21 mouse cellular contexts compared by ENCODE assay signal in the genomic region with DNA sequence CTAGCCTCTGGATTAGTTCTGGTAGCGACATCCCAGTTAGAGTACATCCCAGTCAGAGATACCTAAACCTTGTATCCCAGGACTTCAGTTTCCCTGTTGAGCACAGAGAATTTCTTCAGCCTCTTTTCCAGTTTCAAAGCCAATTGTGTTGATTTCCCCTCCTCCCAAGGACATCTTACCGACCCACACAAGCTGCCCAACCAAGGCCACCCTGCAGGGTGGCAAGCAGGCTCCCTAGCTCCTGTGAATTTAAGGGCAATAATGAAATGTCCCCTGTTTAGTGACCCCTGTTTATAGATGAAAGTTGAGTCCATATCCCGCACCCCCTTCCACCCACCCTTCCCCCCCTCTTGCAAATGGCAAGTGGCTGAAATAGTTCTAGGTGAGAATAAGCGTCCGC. TPM values are rescaled to one million over a fixed set of nuclear protein-coding genes. Genes with fewer than 3 reads are reported as not detected.
DNase-seq lines count a peak whose midpoint lies in the region; ATAC-seq and TF ChIP-seq lines count a peak whose summit lies in the region.
"Had no signal": no experiment of that assay in that cellular context is flagged by ENCODE, and none has a peak within 500 bp of the region (broad histone marks: within the 10 kb centered on the region; RNA-seq: fewer than 3 reads in every experiment).

No protein-coding gene starts in this region.

- ATAC-seq in forebrain, embryonic 11.5 days (replicated peaks; ENCODE audit: low FRiP score) = no peak
- no peak for ATAC-seq in midbrain, embryonic 13.5 days
- no peak for ATAC-seq in midbrain, embryonic 16.5 days
- ATAC-seq in forebrain, postnatal 0 days = no peak

- no peaks in the 10 kb centered on the region for H3K9me3 ChIP-seq in forebrain, embryonic 11.5 days (ENCODE audit: control insufficient read depth, low read length)
- H3K9me3 ChIP-seq in forebrain, embryonic 10.5 days = peaks cover 4% of the 10 kb centered on the region; the same call in 1 of the 2 replicates
- H3K9me3 ChIP-seq in midbrain, embryonic 13.5 days = no peaks in the 10 kb centered on the region
- no peaks in the 10 kb centered on the region for H3K9me3 ChIP-seq in midbrain, embryonic 16.5 days (replicated peaks; ENCODE audit: control insufficient read depth, low read length, poor library complexity, severe bottlenecking)
- no peaks in the 10 kb centered on the region for H3K9me3 ChIP-seq in forebrain, postnatal 0 days (ENCODE audit: low read length)
- H3K9me3 ChIP-seq: embryonic facial prominence, embryonic 13.5 days; heart, embryonic 13.5 days; neural tube, embryonic 12.5 days had no signal

- H3K4me2 ChIP-seq in forebrain, embryonic 11.5 days (ENCODE audit: low read depth, low read length, severe bottlenecking) = 0 out of 2 replicates have a peak overlapping the region, but pooled peaks have one; percentile 2
- H3K4me2 ChIP-seq in midbrain, embryonic 13.5 days (replicated peaks) = 0 out of 2 replicates have a peak overlapping the region, but pooled peaks have one; percentile 19
- H3K4me2 ChIP-seq in midbrain, embryonic 16.5 days (ENCODE audit: low read length) = no peak overlapping the region
- H3K4me2 ChIP-seq in forebrain, postnatal 0 days (ENCODE audit: low read depth) = peak overlapping the region; percentile 61
- H3K4me2 ChIP-seq: heart, embryonic 13.5 days; neural tube, embryonic 12.5 days had no signal

- H3K27me3 ChIP-seq in forebrain, embryonic 11.5 days (ENCODE audit: control insufficient read depth, insufficient read depth, low read length) = peaks cover 82% of the 10 kb centered on the region
- peaks cover 100% of the 10 kb centered on the region for H3K27me3 ChIP-seq in forebrain, embryonic 10.5 days (ENCODE audit: poor library complexity, severe bottlenecking)
- H3K27me3 ChIP-seq in midbrain, embryonic 13.5 days = peaks cover 98% of the 10 kb centered on the region
- H3K27me3 ChIP-seq in midbrain, embryonic 16.5 days (ENCODE audit: control insufficient read depth, insufficient read depth, low read depth, low read length) = peaks cover 45% of the 10 kb centered on the region
- peaks cover 39% of the 10 kb centered on the region for H3K27me3 ChIP-seq in forebrain, postnatal 0 days (ENCODE audit: insufficient read depth, low read length)
- H3K27me3 ChIP-seq: CH12.LX had no signal

- no peak overlapping the region for H3K9ac ChIP-seq in forebrain, embryonic 11.5 days (ENCODE audit: low read length)
- H3K9ac ChIP-seq in midbrain, embryonic 13.5 days (replicated peaks) = no peak overlapping the region
- no peak overlapping the region for H3K9ac ChIP-seq in midbrain, embryonic 16.5 days (ENCODE audit: low read depth, low read length)
- peak overlapping the region; percentile 18; the same call in 1 of the 2 replicates for H3K9ac ChIP-seq in forebrain, postnatal 0 days
- H3K9ac ChIP-seq: embryonic facial prominence, embryonic 13.5 days; heart, embryonic 13.5 days; neural tube, embryonic 12.5 days had no signal

- no peak for TF ChIP-seq CTCF in forebrain, postnatal 0 days (IDR thresholded peaks at IDR 0.05; ENCODE audit: low read depth)

- WGBS in forebrain, embryonic 11.5 days = 2% methylated on average over 5 of the region's 5 CpGs
- 1% methylated on average over 5 of the region's 5 CpGs for WGBS in forebrain, embryonic 10.5 days
- 0% methylated on average over 5 of the region's 5 CpGs for WGBS in midbrain, embryonic 13.5 days
- 2% methylated on average over 5 of the region's 5 CpGs for WGBS in midbrain, embryonic 16.5 days
- WGBS in forebrain, postnatal 0 days = 3% methylated on average over 5 of the region's 5 CpGs

- H3K36me3 ChIP-seq in forebrain, embryonic 11.5 days (ENCODE audit: control insufficient read depth, insufficient read depth, low read length) = no peaks in the 10 kb centered on the region
- H3K36me3 ChIP-seq in forebrain, embryonic 10.5 days (replicated peaks) = no peaks in the 10 kb centered on the region
- H3K36me3 ChIP-seq in midbrain, embryonic 13.5 days = no peaks in the 10 kb centered on the region
- no peaks in the 10 kb centered on the region for H3K36me3 ChIP-seq in midbrain, embryonic 16.5 days (ENCODE audit: control insufficient read depth, insufficient read depth, low read length)
- H3K36me3 ChIP-seq in forebrain, postnatal 0 days (ENCODE audit: insufficient read depth) = no peaks in the 10 kb centered on the region
- H3K36me3 ChIP-seq: heart, embryonic 13.5 days; neural tube, embryonic 12.5 days had no signal

- no peak for DNase-seq in forebrain, embryonic 11.5 days (ENCODE audit: low spot score)
- no peak for DNase-seq in forebrain, embryonic 10.5 days (ENCODE audit: extremely low spot score, low spot score)
- peak; percentile 46 for DNase-seq in forebrain, postnatal 0 days
- no peak for DNase-seq in thymus, postnatal 10 days (ENCODE audit: low spot score in 2 of 2)
- no peak for DNase-seq in adrenal gland, adult 8-10 months
- DNase-seq: adrenal gland, postnatal 14 days; heart, postnatal 36 days; kidney, adult 9 months; kidney, postnatal 36 days; lung, adult 18-20 months; right cerebral cortex, postnatal 4 days; thymus, postnatal 25 days had no signal

- no peak overlapping the region for H3K27ac ChIP-seq in forebrain, embryonic 11.5 days (ENCODE audit: low read depth, low read length)
- H3K27ac ChIP-seq in forebrain, embryonic 10.5 days = no peak overlapping the region
- H3K27ac ChIP-seq in midbrain, embryonic 13.5 days = no peak overlapping the region
- no peak overlapping the region for H3K27ac ChIP-seq in midbrain, embryonic 16.5 days (ENCODE audit: low read length)
- peak overlapping the region; percentile 94 for H3K27ac ChIP-seq in forebrain, postnatal 0 days (ENCODE audit: low read depth, low read length)
- H3K27ac ChIP-seq: embryonic facial prominence, embryonic 13.5 days; heart, embryonic 13.5 days; neural tube, embryonic 12.5 days had no signal

- no peak overlapping the region for H3K4me3 ChIP-seq in forebrain, embryonic 11.5 days (ENCODE audit: low read depth, low read length)
- H3K4me3 ChIP-seq in forebrain, embryonic 10.5 days = no peak overlapping the region
- no peak overlapping the region for H3K4me3 ChIP-seq in midbrain, embryonic 13.5 days (replicated peaks)
- no peak overlapping the region for H3K4me3 ChIP-seq in midbrain, embryonic 16.5 days (ENCODE audit: low read depth, low read length)
- no peak overlapping the region for H3K4me3 ChIP-seq in forebrain, postnatal 0 days (ENCODE audit: low read depth, low read length)
- H3K4me3 ChIP-seq: embryonic facial prominence, embryonic 13.5 days; heart, embryonic 13.5 days; neural tube, embryonic 12.5 days had no signal

- H3K4me1 ChIP-seq in forebrain, embryonic 11.5 days (replicated peaks; ENCODE audit: control insufficient read depth, insufficient read depth, low read length) = no peaks in the 10 kb centered on the region
- H3K4me1 ChIP-seq in forebrain, embryonic 10.5 days = peaks cover 16% of the 10 kb centered on the region
- H3K4me1 ChIP-seq in midbrain, embryonic 13.5 days (replicated peaks) = peaks cover 5% of the 10 kb centered on the region; the same call in 1 of the 2 replicates
- no peaks in the 10 kb centered on the region for H3K4me1 ChIP-seq in midbrain, embryonic 16.5 days (ENCODE audit: control insufficient read depth, insufficient read depth, low read length)
- H3K4me1 ChIP-seq in forebrain, postnatal 0 days (ENCODE audit: insufficient read depth) = no peaks in the 10 kb centered on the region
- H3K4me1 ChIP-seq: neural tube, embryonic 12.5 days had no signal

RNA-seq across cellular contexts. Expression of a gene that starts 9.0 kb away (rescaled TPM):
- polyA plus RNA-seq in forebrain, embryonic 11.5 days (2014; fragmentation: Nextera tagmentation; extraction: Ambion mirVana) = 45.5 and 47.7 TPM in 2 replicates
- 17.5 and 18.5 TPM in 2 replicates for polyA plus RNA-seq in forebrain, embryonic 10.5 days (2016; fragmentation: Nextera tagmentation; extraction: Ambion mirVana)
- polyA plus RNA-seq in midbrain, embryonic 13.5 days (2015; fragmentation: Nextera tagmentation; extraction: Ambion mirVana) = 22.4 and 22.9 TPM in 2 replicates
- 9.7 and 20.7 TPM in 2 replicates for polyA plus RNA-seq in midbrain, embryonic 16.5 days (2015; fragmentation: Nextera tagmentation; extraction: Ambion mirVana)
- 6.5 and 12.9 TPM in 2 replicates for total RNA-seq in forebrain, postnatal 0 days (2014; rRNA removed)
- 47.2 and 51.3 TPM in 2 replicates for polyA plus RNA-seq in forebrain, postnatal 0 days (2015; fragmentation: Nextera tagmentation; extraction: Ambion mirVana)
- total RNA-seq in adrenal gland, adult 8-10 months (2022) = under 1 TPM in 3 of 4 experiments, not detected in 1; 0.21 to 0.48 (median 0.34) TPM
- total RNA-seq: CH12.LX; liver, adult 2 months; megakaryocyte-erythroid progenitor cell, adult 5-6 weeks had no signal
- polyA plus RNA-seq: liver, adult 2 months had no signal

RNA-seq across cellular contexts. Expression of a gene that starts 9.7 kb away (rescaled TPM):
- polyA plus RNA-seq in forebrain, embryonic 11.5 days (2014; fragmentation: Nextera tagmentation; extraction: Ambion mirVana) = 4.5 and 7.3 TPM in 2 replicates
- polyA plus RNA-seq in forebrain, embryonic 10.5 days (2016; fragmentation: Nextera tagmentation; extraction: Ambion mirVana) = 0.95 and 1.1 TPM in 2 replicates
- 3.1 and 4.4 TPM in 2 replicates for polyA plus RNA-seq in midbrain, embryonic 13.5 days (2015; fragmentation: Nextera tagmentation; extraction: Ambion mirVana)
- 1.3 and 3.0 TPM in 2 replicates for polyA plus RNA-seq in midbrain, embryonic 16.5 days (2015; fragmentation: Nextera tagmentation; extraction: Ambion mirVana)
- total RNA-seq in forebrain, postnatal 0 days (2014; rRNA removed) = 19.7 and 28.9 TPM in 2 replicates
- 3.7 and 4.9 TPM in 2 replicates for polyA plus RNA-seq in forebrain, postnatal 0 days (2015; fragmentation: Nextera tagmentation; extraction: Ambion mirVana)
- under 1 TPM in 1 of 4 experiments, not detected in 3; 0.67 TPM for total RNA-seq in adrenal gland, adult 8-10 months (2022)
- total RNA-seq: adrenal gland, postnatal 14 days; CH12.LX; heart, postnatal 36 days; liver, adult 2 months; megakaryocyte-erythroid progenitor cell, adult 5-6 weeks had no signal
- polyA plus RNA-seq: gonadal fat pad, adult 2 months; heart, embryonic 13.5 days; liver, adult 2 months; neural tube, embryonic 12.5 days had no signal
